Mouse (Mus musculus): ENCODE measurements around the gene Oog4.

GRCm38 (mm10) chr4:143450224-143450623 lies at the start of gene Oog4:
- TF ChIP-seq CTCF (IDR thresholded peaks at IDR 0.05; ENCODE audit: borderline replicate concordance, insufficient read depth, low read depth, low read length) (no peak), POLR2A (IDR thresholded peaks at IDR 0.05; ENCODE audit: borderline replicate concordance, insufficient read depth, low read length) (no peak)
